Mouse (Mus musculus): ENCODE results near the gene Ptprn2. TPM values are rescaled to one million over a fixed set of nuclear protein-coding genes. Genes with fewer than 3 reads are reported as not detected.

Gene Ptprn2
- total and polyA plus RNA-seq, 3 experiments = 0.17 TPM; not detected in 2

DNA sequence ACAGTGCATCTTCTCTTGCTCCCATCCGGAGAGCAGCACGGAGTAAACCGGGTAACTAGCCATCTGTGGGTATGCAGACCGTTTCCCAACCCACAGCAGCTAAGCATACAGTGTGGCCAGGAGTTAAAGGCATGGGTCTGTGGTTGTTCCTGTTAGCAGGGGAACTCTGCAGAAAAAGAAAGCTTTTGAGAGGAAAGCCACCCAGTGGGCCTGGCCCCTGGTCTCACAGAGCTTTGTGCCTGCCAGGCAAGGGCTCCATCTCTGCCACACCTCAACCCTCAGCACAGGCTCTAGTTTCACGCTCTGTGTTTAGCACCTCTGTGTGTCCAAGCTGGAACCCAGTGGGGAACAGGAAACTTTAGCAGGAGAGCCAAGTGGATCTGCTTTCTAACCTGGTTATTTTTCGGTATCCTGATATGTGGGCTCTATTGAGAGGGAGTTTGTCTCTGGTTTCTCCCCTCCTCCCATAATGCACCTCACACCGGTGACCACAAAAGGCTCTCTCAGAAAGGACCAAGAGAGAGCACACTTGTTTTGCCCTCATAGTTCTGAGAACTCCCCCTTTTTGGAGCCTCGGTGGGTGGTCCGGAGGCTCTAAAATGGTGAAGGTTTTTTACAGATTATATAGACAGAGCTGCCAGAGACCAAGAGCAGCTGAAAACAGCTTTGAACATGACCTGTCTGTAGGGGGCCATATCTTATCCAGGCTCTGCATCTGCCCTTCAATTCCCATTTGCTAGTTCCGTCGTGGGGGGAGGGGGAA, 766.3 kb downstream of the Ptprn2 start:
- Histone ChIP-seq H3K4me3 (replicated peaks in 1 of 3; ENCODE audit: low read depth in 2 of 3, low read length in 2 of 3, poor library complexity in 1 of 3) (no peak overlapping the region), H3K36me3 (replicated peaks in 1 of 2; ENCODE audit: control insufficient read depth in 1 of 2, insufficient read depth in 1 of 2, low read length in 1 of 2) (no peaks in the 10 kb centered on the region), H3K27ac (ENCODE audit: insufficient read depth, low read depth) (no peak overlapping the region), H3K9ac (ENCODE audit: insufficient read depth, low read depth) (no peak overlapping the region), H3K4me2 (ENCODE audit: insufficient read depth, low read depth, poor library complexity, severe bottlenecking) (no peak overlapping the region), H3K9me3 (replicated peaks; ENCODE audit: low read length) (no peaks in the 10 kb centered on the region), H3K27me3 (replicated peaks) (no peaks in the 10 kb centered on the region), H3K79me2 (replicated peaks; ENCODE audit: control insufficient read depth, extremely low read depth, insufficient read depth, poor library complexity, severe bottlenecking) (no peaks in the 10 kb centered on the region), H3K4me1 (ENCODE audit: control insufficient read depth in 1 of 2, insufficient read depth in 2 of 2) (0 out of 4 replicates have a peak, but pooled peaks cover 0 to 2% of the 10 kb centered on the region in 2 experiments)
- TF ChIP-seq ZC3H11A (IDR thresholded peaks at IDR 0.05; ENCODE audit: low read depth, low read length) (no peak), RAD21 (IDR thresholded peaks at IDR 0.05; ENCODE audit: low read depth, low read length) (no peak), TCF12 (IDR thresholded peaks at IDR 0.05; ENCODE audit: low read depth, low read length) (no peak)
- in situ Hi-C loops (cut with MboI; ENCODE audit: low pct_ligation_motif_present, low pct_unique_long_range_greater_than_20kb, low sequenced_read_pairs) = no loop called here
- dilution Hi-C loops (cut with MboI; ENCODE audit: extremely low pct_ligation_motif_present, extremely low pct_unique_long_range_greater_than_20kb, low sequenced_read_pairs) = no loop called here
- no peak for DNase-seq (ENCODE audit: extremely low read depth)

GRCm38 (mm10) chr12:117252426-117252779, 766.9 kb downstream of the Ptprn2 start:
- no peak for DNase-seq (ENCODE audit: extremely low read depth)
- in situ Hi-C loops (cut with MboI; ENCODE audit: low pct_ligation_motif_present, low pct_unique_long_range_greater_than_20kb, low sequenced_read_pairs) = no loop called here
- H3K79me2 ChIP-seq (replicated peaks; ENCODE audit: control insufficient read depth, extremely low read depth, insufficient read depth, poor library complexity, severe bottlenecking) = no peaks in the 10 kb centered on the region
- no peak overlapping the region for H3K9ac ChIP-seq (ENCODE audit: insufficient read depth, low read depth)
- no peak overlapping the region for H3K27ac ChIP-seq (ENCODE audit: insufficient read depth, low read depth)
- no peak overlapping the region for H3K4me3 ChIP-seq (replicated peaks in 1 of 3; ENCODE audit: low read depth in 2 of 3, low read length in 2 of 3, poor library complexity in 1 of 3)
- TF ChIP-seq HCFC1 (IDR thresholded peaks at IDR 0.05; ENCODE audit: low read depth, low read length) (no peak), ZMIZ1 (IDR thresholded peaks at IDR 0.05; ENCODE audit: low read depth, low read length) (no peak), PAX5 (IDR thresholded peaks at IDR 0.05; ENCODE audit: low read length) (no peak), POLR2A (IDR thresholded peaks at IDR 0.05; ENCODE audit: low read depth, low read length) (no peak)
- H3K27me3 ChIP-seq (replicated peaks) = no peaks in the 10 kb centered on the region
- 0 out of 4 replicates have a peak, but pooled peaks cover 0 to 2% of the 10 kb centered on the region in 2 experiments for H3K4me1 ChIP-seq (ENCODE audit: control insufficient read depth in 1 of 2, insufficient read depth in 2 of 2)
- dilution Hi-C loops (cut with MboI; ENCODE audit: extremely low pct_ligation_motif_present, extremely low pct_unique_long_range_greater_than_20kb, low sequenced_read_pairs) = no loop called here
- H3K36me3 ChIP-seq (replicated peaks in 1 of 2; ENCODE audit: control insufficient read depth in 1 of 2, insufficient read depth in 1 of 2, low read length in 1 of 2) = no peaks in the 10 kb centered on the region
- H3K9me3 ChIP-seq (replicated peaks; ENCODE audit: low read length) = no peaks in the 10 kb centered on the region
- no peak overlapping the region for H3K4me2 ChIP-seq (ENCODE audit: insufficient read depth, low read depth, poor library complexity, severe bottlenecking)

DNA sequence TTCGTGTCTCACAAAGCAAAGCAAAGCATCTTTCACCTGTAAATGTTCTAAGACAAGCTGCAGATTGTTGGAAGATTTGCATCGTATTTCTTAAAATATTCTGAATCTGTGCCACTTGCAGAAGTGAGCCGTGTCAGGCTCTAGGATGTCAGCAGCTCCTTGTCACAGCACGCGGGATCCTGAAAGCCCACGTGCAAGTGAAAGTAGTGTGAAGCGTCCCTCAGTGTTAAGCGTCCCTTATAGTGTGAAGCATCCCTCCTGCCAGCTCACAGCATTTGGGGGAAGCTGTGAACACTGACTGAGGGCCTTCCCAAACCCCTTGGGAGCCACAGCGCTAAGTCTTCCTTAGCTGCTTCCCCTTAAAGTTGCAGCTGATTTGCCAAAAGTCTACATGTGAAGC, 768.8 kb downstream of the Ptprn2 start:
- in situ Hi-C loops (cut with MboI; ENCODE audit: low pct_ligation_motif_present, low pct_unique_long_range_greater_than_20kb, low sequenced_read_pairs) (no loop called here), dilution Hi-C loops (cut with MboI; ENCODE audit: extremely low pct_ligation_motif_present, extremely low pct_unique_long_range_greater_than_20kb, low sequenced_read_pairs) (no loop called here)
- Histone ChIP-seq H3K36me3 (replicated peaks in 1 of 2; ENCODE audit: control insufficient read depth in 1 of 2, insufficient read depth in 1 of 2, low read length in 1 of 2) (no peaks in the 10 kb centered on the region), H3K27me3 (replicated peaks) (no peaks in the 10 kb centered on the region), H3K4me3 (replicated peaks in 1 of 3; ENCODE audit: low read depth in 2 of 3, low read length in 2 of 3, poor library complexity in 1 of 3) (no peak overlapping the region), H3K27ac (ENCODE audit: insufficient read depth, low read depth) (no peak overlapping the region), H3K9ac (ENCODE audit: insufficient read depth, low read depth) (no peak overlapping the region), H3K4me1 (ENCODE audit: control insufficient read depth in 1 of 2, insufficient read depth in 2 of 2) (0 out of 4 replicates have a peak, but pooled peaks cover 0 to 2% of the 10 kb centered on the region in 2 experiments), H3K4me2 (ENCODE audit: insufficient read depth, low read depth, poor library complexity, severe bottlenecking) (no peak overlapping the region), H3K9me3 (replicated peaks; ENCODE audit: low read length) (no peaks in the 10 kb centered on the region), H3K79me2 (replicated peaks; ENCODE audit: control insufficient read depth, extremely low read depth, insufficient read depth, poor library complexity, severe bottlenecking) (no peaks in the 10 kb centered on the region)
- TF ChIP-seq TCF12 (IDR thresholded peaks at IDR 0.05; ENCODE audit: low read depth, low read length) = no peak
- TF ChIP-seq IRF4 (IDR thresholded peaks at IDR 0.05; ENCODE audit: low read depth, low read length) = no peak
- TF ChIP-seq NRF1 (IDR thresholded peaks at IDR 0.05; ENCODE audit: low read depth, low read length) = no peak
- TF ChIP-seq MAZ (IDR thresholded peaks at IDR 0.05; ENCODE audit: low read depth, low read length) = no peak
- no peak for TF ChIP-seq CHD2 (IDR thresholded peaks at IDR 0.05; ENCODE audit: low read length)
- TF ChIP-seq TBP (conservative IDR thresholded peaks at IDR 0.05; ENCODE audit: low read depth, low read length) = no peak
- TF ChIP-seq MXI1 (IDR thresholded peaks at IDR 0.05; ENCODE audit: low read depth, low read length) = no peak
- no peak for TF ChIP-seq E2F4 (IDR thresholded peaks at IDR 0.05; ENCODE audit: insufficient replicate concordance, low read depth, low read length)
- no peak for TF ChIP-seq PAX5 (IDR thresholded peaks at IDR 0.05; ENCODE audit: low read length)
- no peak for TF ChIP-seq ETS1 (conservative IDR thresholded peaks at IDR 0.05; ENCODE audit: low read depth, low read length)
- TF ChIP-seq JUN (IDR thresholded peaks at IDR 0.05; ENCODE audit: insufficient read depth, low read depth, low read length) = no peak
- TF ChIP-seq RCOR1 (conservative IDR thresholded peaks at IDR 0.05; ENCODE audit: low read depth, low read length) = no peak
- no peak for TF ChIP-seq CHD1 (IDR thresholded peaks at IDR 0.05; ENCODE audit: low read depth, low read length)
- no peak for TF ChIP-seq ZMIZ1 (IDR thresholded peaks at IDR 0.05; ENCODE audit: low read depth, low read length)
- DNase-seq (ENCODE audit: extremely low read depth) = no peak
